Mouse (Mus musculus) spleen, adult 2 months (tissue): ENCODE measurements around the gene Hdgfl3.

Source experiments
- CTCF ChIP-seq: fragments of 200-500 bp; IDR thresholded peaks from 2 replicates; pipeline ENCODE4 v1.5.1; 2011; ENCODE audit warnings: mild to moderate bottlenecking, inconsistent platforms; ENCODE audit not compliant: insufficient read depth, insufficient read length, insufficient replicate concordance; ENCODE audit errors: extremely low read depth
- POLR2A ChIP-seq: fragments of 200-500 bp; IDR thresholded peaks from 2 replicates; pipeline ENCODE4 v1.6.1; 2011; ENCODE audit warnings: low read depth, low read length, inconsistent platforms

DNA sequence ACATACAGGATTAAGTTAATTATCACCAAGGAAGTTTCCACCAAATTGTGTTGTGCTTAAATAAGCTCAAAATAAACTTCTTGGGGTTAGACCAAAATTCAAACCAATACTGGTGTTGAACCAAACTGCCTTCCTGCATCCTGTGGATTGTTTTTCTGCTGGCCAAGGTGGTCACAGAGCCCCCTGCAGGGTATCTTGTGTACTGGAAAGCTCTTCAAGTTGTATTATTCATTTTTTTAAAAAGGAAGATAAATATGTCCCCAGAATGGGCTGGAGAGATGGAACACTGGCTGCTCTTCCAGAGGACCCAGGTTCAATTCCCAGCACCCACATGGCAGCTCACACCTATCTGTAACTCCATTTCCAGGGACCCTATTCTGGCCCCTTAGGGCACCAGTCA, 99.4 kb downstream of the Hdgfl3 start:
- no peak for TF ChIP-seq CTCF
- TF ChIP-seq POLR2A = no peak
